Mouse (Mus musculus): Measurements from ENCODE around the gene Foxo3. TPM values are rescaled to one million over a fixed set of nuclear protein-coding genes. Genes with fewer than 3 reads are reported as not detected.
A peak's percentile ranks its signal among the peaks of the same experiment; 100 is the strongest.

Foxo3 gene
- 3.6 TPM in 2 replicates for polyA plus RNA-seq (2016; fragmentation: Nextera tagmentation; extraction: Ambion mirVana)

GRCm38 (mm10) chr10:42276507-42277345 lies at the start of gene Foxo3:
Gene Foxo3 (minus strand): TSS chr10:42276755.
- no peaks in the 10 kb centered on the region for H3K9me3 ChIP-seq
- under 1% methylated on average over 70 of the region's 88 CpGs for WGBS
- H3K4me1 ChIP-seq, result peaks cover 20% of the 10 kb centered on the region
- H3K4me3 ChIP-seq, result peak within 1 kb of the TSS; percentile 85
- H3K36me3 ChIP-seq, result no peaks in the 10 kb centered on the region
- peak within 1 kb of the TSS; percentile 76 for H3K9ac ChIP-seq (replicated peaks)
- H3K27me3 ChIP-seq, result peaks cover 38% of the 10 kb centered on the region
- ATAC-seq (ENCODE audit: low FRiP score, low read depth), result peak; percentile 71
- peak within 1 kb of the TSS; percentile 99 for H3K4me2 ChIP-seq (replicated peaks)
- peak within 1 kb of the TSS; percentile 95 for H3K27ac ChIP-seq (replicated peaks)

DNA sequence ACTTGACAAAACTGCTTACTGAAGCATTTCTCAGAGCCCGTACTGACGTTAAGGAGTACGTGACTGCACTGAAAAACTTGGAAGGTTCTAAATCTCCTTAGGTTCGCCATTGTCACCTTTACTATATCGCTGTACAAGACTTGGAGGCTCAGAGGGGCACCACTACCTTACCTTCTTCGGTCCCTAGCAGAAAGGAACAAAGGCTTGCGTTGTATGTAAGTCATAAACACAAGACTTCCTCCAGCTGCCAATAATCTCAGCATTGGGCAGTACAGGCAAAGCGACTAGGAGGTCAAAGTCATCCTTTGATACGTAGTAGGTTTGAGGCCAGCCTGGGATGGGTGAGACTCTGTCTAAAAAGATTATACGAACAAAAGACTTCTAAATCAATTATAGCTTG lies 48.8 kb upstream of the Foxo3 start:
- H3K9ac ChIP-seq (replicated peaks), result no peak overlapping the region
- no peaks in the 10 kb centered on the region for H3K36me3 ChIP-seq
- H3K27ac ChIP-seq (replicated peaks), result no peak overlapping the region
- H3K4me3 ChIP-seq, result no peak overlapping the region
- WGBS, result 77% methylated on average over 10 of the region's 10 CpGs
- ATAC-seq (ENCODE audit: low FRiP score, low read depth), result no peak
- 0 out of 2 replicates have a peak, but pooled peaks cover 6% of the 10 kb centered on the region for H3K4me1 ChIP-seq
- H3K27me3 ChIP-seq, result peaks cover 4% of the 10 kb centered on the region; the same call in 1 of the 2 replicates
- H3K4me2 ChIP-seq (replicated peaks), result no peak overlapping the region
- no peaks in the 10 kb centered on the region for H3K9me3 ChIP-seq

GRCm38 (mm10) chr10:42323978-42324377 lies 47.4 kb upstream of the Foxo3 start:
- no peak for ATAC-seq (ENCODE audit: low FRiP score, low read depth)
- no peak overlapping the region for H3K27ac ChIP-seq (replicated peaks)
- H3K9me3 ChIP-seq, result no peaks in the 10 kb centered on the region
- H3K4me1 ChIP-seq, result 0 out of 2 replicates have a peak, but pooled peaks cover 6% of the 10 kb centered on the region
- H3K4me3 ChIP-seq, result no peak overlapping the region
- H3K9ac ChIP-seq (replicated peaks), result no peak overlapping the region
- H3K27me3 ChIP-seq, result peaks cover 4% of the 10 kb centered on the region; the same call in 1 of the 2 replicates
- H3K36me3 ChIP-seq, result no peaks in the 10 kb centered on the region
- H3K4me2 ChIP-seq (replicated peaks), result no peak overlapping the region

DNA sequence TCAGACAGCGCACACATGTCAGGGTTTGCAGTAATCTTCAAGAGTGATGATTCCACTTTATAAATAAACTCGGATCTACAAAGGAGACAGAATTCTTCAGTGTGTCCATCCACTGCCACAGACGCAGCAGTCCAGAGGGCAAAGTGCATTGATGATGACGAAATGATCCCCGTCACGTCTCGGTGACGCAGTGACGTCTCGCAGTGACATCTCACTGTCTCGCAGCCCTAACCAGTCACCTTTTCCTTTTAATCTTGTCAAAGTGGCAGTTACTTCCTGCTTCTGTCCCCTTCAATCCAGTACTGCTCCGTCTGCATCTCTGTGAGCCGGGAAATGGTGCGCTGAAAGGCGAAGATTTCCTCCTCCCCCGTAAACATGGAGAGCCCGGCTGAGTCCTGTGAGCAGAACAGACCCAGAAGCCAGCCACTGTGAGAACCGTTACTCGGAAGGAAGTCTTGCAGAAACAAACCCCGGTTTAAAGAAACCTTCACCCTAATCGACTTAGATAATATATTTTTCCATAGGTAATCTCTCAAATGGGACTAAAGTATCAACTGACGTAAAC lies 36.7 kb upstream of the Foxo3 start:
- Histone ChIP-seq H3K4me3 (no peak overlapping the region), H3K9ac (replicated peaks) (no peak overlapping the region), H3K27me3 (peaks cover 16% of the 10 kb centered on the region), H3K4me2 (replicated peaks) (no peak overlapping the region), H3K9me3 (no peaks in the 10 kb centered on the region), H3K4me1 (no peaks in the 10 kb centered on the region; the same call in 1 of the 2 replicates), H3K36me3 (no peaks in the 10 kb centered on the region), H3K27ac (replicated peaks) (no peak overlapping the region)
- ATAC-seq (ENCODE audit: low FRiP score, low read depth), result no peak
- WGBS, result 88% methylated on average over 22 of the region's 22 CpGs

DNA sequence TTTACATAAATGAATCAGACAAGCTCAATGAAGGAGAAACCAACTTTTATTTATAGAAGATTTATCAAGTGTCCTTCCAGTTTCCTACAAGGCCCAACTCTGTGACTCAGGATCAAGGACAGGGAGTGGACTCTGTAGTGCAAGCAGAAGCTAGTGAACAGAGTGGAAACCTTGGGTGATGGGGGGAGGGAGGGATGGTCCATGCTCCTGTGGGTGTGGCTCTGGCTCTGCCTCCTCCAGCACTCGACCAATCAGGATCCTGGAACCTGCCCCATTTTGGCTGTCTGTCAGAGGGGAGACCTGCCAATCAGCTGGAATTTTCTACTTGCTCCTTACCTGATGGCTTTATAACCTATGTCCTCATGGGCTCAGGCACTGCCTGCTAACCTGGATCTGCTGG lies 36.0 kb upstream of the Foxo3 start:
- Histone ChIP-seq H3K27ac (replicated peaks) (no peak overlapping the region), H3K27me3 (peaks cover 20% of the 10 kb centered on the region), H3K4me1 (no peaks in the 10 kb centered on the region; the same call in 1 of the 2 replicates), H3K4me3 (no peak overlapping the region), H3K36me3 (no peaks in the 10 kb centered on the region), H3K9me3 (no peaks in the 10 kb centered on the region), H3K4me2 (replicated peaks) (no peak overlapping the region), H3K9ac (replicated peaks) (no peak overlapping the region)
- WGBS, result 89% methylated on average over 1 of the region's 1 CpGs
- ATAC-seq (ENCODE audit: low FRiP score, low read depth), result no peak

DNA sequence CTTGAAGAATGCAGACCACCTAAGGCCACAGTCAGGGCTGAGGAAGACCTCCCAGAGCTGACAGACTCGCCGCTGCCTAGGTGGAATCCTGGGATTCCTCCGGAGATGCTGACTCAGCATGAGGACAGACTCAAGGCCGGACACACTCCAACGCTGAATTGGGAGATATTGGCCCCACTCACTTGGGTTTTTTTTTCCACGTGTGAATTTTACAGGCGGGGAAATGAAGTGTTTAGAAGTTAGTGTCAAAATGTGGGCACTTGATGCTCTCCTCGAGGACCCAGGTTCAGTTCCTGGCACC lies 32.1 kb upstream of the Foxo3 start:
- Histone ChIP-seq H3K27me3 (peaks cover 33% of the 10 kb centered on the region), H3K4me3 (peak overlapping the region; percentile 17), H3K9me3 (no peaks in the 10 kb centered on the region), H3K4me1 (no peaks in the 10 kb centered on the region; the same call in 1 of the 2 replicates), H3K27ac (replicated peaks) (no peak overlapping the region), H3K9ac (replicated peaks) (peak overlapping the region; percentile 11; the same call in 1 of the 2 replicates), H3K36me3 (no peaks in the 10 kb centered on the region), H3K4me2 (replicated peaks) (peak overlapping the region; percentile 50)
- WGBS, result 25% methylated on average over 8 of the region's 8 CpGs
- ATAC-seq (ENCODE audit: low FRiP score, low read depth), result peak; percentile 54; the same call in 1 of the 2 replicates

GRCm38 (mm10) chr10:42307980-42308686 lies 31.6 kb upstream of the Foxo3 start:
- Histone ChIP-seq H3K4me1 (no peaks in the 10 kb centered on the region; the same call in 1 of the 2 replicates), H3K36me3 (no peaks in the 10 kb centered on the region), H3K27me3 (peaks cover 33% of the 10 kb centered on the region), H3K27ac (replicated peaks) (no peak overlapping the region), H3K4me3 (peak overlapping the region; percentile 17), H3K4me2 (replicated peaks) (peak overlapping the region; percentile 50), H3K9ac (replicated peaks) (peak overlapping the region; percentile 11; the same call in 1 of the 2 replicates), H3K9me3 (no peaks in the 10 kb centered on the region)
- WGBS, result 8% methylated on average over 20 of the region's 20 CpGs
- ATAC-seq (ENCODE audit: low FRiP score, low read depth), result peak; percentile 75; the same call in 1 of the 2 replicates

DNA sequence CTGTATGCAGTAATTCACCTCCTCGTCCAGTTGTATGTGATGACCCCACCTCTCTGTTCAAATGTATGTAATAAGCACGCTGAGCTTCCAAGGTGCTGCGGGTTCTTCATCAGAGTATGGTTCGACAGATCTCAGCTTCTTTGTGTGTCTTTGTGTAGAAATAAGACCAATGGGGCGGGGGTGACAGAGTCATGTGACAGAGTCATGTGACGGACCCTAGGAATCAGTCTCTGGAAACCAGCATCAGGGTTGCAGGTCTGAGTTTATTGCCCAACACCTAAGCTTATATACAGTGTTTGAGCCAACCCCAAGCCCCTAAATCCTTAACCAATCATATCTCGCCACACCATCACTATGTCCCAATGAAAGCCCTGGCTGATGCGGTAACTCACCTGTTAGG lies 29.9 kb upstream of the Foxo3 start:
- Histone ChIP-seq H3K27me3 (peaks cover 33% of the 10 kb centered on the region), H3K9me3 (no peaks in the 10 kb centered on the region), H3K27ac (replicated peaks) (no peak overlapping the region), H3K36me3 (no peaks in the 10 kb centered on the region), H3K4me1 (no peaks in the 10 kb centered on the region; the same call in 1 of the 2 replicates), H3K4me2 (replicated peaks) (no peak overlapping the region), H3K9ac (replicated peaks) (no peak overlapping the region), H3K4me3 (no peak overlapping the region)
- WGBS, result 91% methylated on average over 8 of the region's 8 CpGs
- ATAC-seq (ENCODE audit: low FRiP score, low read depth), result no peak

- no peak overlapping the region for H3K9ac ChIP-seq (replicated peaks)
- no peak overlapping the region for H3K27ac ChIP-seq (replicated peaks)
- no peaks in the 10 kb centered on the region for H3K9me3 ChIP-seq
- no peaks in the 10 kb centered on the region for H3K4me1 ChIP-seq
- no peaks in the 10 kb centered on the region for H3K27me3 ChIP-seq
- no peak overlapping the region for H3K4me3 ChIP-seq
- H3K36me3 ChIP-seq, result no peaks in the 10 kb centered on the region
- no peak for ATAC-seq (ENCODE audit: low FRiP score, low read depth)
- 69% methylated on average over 4 of the region's 4 CpGs for WGBS
- H3K4me2 ChIP-seq (replicated peaks), result no peak overlapping the region
Measured at GRCm38 (mm10) chr10:42300805-42301204, 24.2 kb upstream of the Foxo3 start.

DNA sequence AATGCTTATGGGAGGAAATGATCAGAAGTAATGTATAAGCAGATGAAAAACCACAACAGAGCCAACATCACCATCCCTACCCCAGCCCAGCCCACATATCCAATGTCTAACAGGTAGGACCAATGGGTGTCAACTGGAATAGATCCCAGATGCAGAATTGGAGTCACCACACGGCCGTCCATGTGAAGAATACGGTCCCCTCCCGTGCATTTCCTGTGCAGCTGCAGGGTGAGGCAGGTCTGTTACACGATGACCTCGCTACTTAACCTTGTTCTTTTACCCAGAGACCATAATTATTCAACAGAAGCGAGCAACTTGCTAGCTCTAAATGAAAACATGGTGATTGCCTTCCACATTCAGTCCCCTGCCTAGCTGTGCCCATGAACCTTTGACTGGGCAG lies 23.4 kb upstream of the Foxo3 start:
- H3K9ac ChIP-seq (replicated peaks), result no peak overlapping the region
- H3K27ac ChIP-seq (replicated peaks), result no peak overlapping the region
- no peaks in the 10 kb centered on the region for H3K27me3 ChIP-seq
- H3K4me2 ChIP-seq (replicated peaks), result no peak overlapping the region
- no peaks in the 10 kb centered on the region for H3K4me1 ChIP-seq
- 73% methylated on average over 7 of the region's 7 CpGs for WGBS
- H3K4me3 ChIP-seq, result no peak overlapping the region
- no peaks in the 10 kb centered on the region for H3K36me3 ChIP-seq
- no peak for ATAC-seq (ENCODE audit: low FRiP score, low read depth)
- no peaks in the 10 kb centered on the region for H3K9me3 ChIP-seq

GRCm38 (mm10) chr10:42299426-42299825 lies 22.9 kb upstream of the Foxo3 start:
- H3K27ac ChIP-seq (replicated peaks), result no peak overlapping the region
- no peaks in the 10 kb centered on the region for H3K27me3 ChIP-seq
- ATAC-seq (ENCODE audit: low FRiP score, low read depth), result no peak

GRCm38 (mm10) chr10:42297954-42298353 lies 21.4 kb upstream of the Foxo3 start:
- H3K27me3 ChIP-seq, result no peaks in the 10 kb centered on the region
- no peak overlapping the region for H3K9ac ChIP-seq (replicated peaks)
- H3K4me1 ChIP-seq, result no peaks in the 10 kb centered on the region
- no peak overlapping the region for H3K4me2 ChIP-seq (replicated peaks)
- H3K36me3 ChIP-seq, result no peaks in the 10 kb centered on the region
- WGBS, result 88% methylated on average over 1 of the region's 1 CpGs
- no peak overlapping the region for H3K4me3 ChIP-seq
- H3K27ac ChIP-seq (replicated peaks), result no peak overlapping the region
- H3K9me3 ChIP-seq, result no peaks in the 10 kb centered on the region
- ATAC-seq (ENCODE audit: low FRiP score, low read depth), result no peak

More at GRCm38 (mm10) chr10:42299426-42299825, 22.9 kb upstream of the Foxo3 start:
- WGBS, result 82% methylated on average over 6 of the region's 6 CpGs
- no peak overlapping the region for H3K9ac ChIP-seq (replicated peaks)
- no peak overlapping the region for H3K4me3 ChIP-seq
- no peaks in the 10 kb centered on the region for H3K4me1 ChIP-seq
- H3K9me3 ChIP-seq, result no peaks in the 10 kb centered on the region
- H3K36me3 ChIP-seq, result no peaks in the 10 kb centered on the region
- H3K4me2 ChIP-seq (replicated peaks), result no peak overlapping the region
